Mouse (Mus musculus) liver, embryonic 14.5 days (tissue): ENCODE results near the gene Usp42.

Experiments used
- CTCF ChIP-seq: IDR thresholded peaks from 2 replicates; pipeline ENCODE4 v1.5.1; 2016; ENCODE audit warnings: antibody characterized with exemption, low read depth, control low read depth
- EP300 ChIP-seq: IDR thresholded peaks from 2 replicates; pipeline ENCODE4 v1.6.1; 2016; ENCODE audit warnings: antibody characterized with exemption, low read depth

DNA sequence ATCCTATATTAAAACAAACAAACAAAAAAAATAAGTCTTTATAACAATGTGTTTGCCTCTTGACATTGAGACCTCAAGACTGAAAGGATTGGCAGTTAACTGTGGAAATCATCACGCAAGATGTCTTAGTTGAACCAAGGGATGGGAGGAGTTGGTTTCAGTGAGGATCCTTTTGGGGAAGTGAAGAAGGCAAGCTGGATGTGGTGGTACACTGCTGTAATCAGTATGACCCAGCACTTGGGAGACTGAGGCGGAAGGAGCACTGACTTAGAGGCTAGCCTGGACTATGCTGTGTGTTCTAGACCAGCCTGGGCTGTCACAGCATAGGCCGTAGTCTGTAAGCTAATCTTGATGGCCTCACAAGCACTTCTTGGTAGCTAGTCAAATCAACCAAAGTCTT is 28.4 kb upstream of the Usp42 start:
- TF ChIP-seq CTCF, result no peak
- TF ChIP-seq EP300, result no peak
